Mouse (Mus musculus) lung, postnatal 0 days (tissue): Measurements from ENCODE around the gene Wnt10a.

Experiments
- CTCF ChIP-seq: IDR thresholded peaks from 2 replicates; pipeline ENCODE4 v1.5.1; 2016; ENCODE audit warnings: antibody characterized with exemption, mild to moderate bottlenecking
- EP300 ChIP-seq: IDR thresholded peaks from 2 replicates; pipeline ENCODE4 v1.6.1; 2016; ENCODE audit warnings: antibody characterized with exemption, mild to moderate bottlenecking, control low read depth

DNA sequence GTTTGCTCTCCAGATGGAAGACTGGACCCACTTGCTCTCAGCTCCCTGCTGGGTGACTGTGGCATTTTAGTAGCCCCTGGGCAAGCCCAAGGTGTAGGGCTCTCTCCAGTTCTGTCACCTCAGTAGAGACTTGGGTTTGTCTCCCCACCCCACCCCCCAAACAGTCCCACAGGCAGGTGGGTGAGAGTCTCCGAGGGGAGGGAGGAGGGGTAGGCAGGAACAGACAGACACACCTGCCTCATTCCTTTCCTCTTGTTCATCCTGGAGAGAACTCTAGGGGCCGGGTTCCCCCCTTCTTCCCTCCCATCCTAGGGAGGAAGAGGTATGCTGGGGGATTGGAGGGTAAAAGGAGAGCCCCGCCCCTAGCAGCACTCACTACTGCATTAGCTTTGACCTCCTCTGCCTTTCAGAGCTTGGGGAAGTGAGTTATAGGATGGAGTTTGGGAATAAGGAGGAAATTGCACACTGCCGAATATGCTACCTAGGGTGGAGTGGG, 14.1 kb downstream of the Wnt10a start:
- no peak for TF ChIP-seq CTCF
- TF ChIP-seq EP300, result no peak
